Mouse (Mus musculus) forebrain, embryonic 15.5 days (tissue): ENCODE data around the gene Gcdh. TPM values are rescaled to one million over a fixed set of nuclear protein-coding genes. Genes with fewer than 3 reads are reported as not detected.
A peak's percentile ranks its signal among the peaks of the same experiment; 100 is the strongest.

ENCODE experiments used
- ATAC-seq: fragments of 200-750 bp; cut with Nextera tagmentation; replicated peaks from 2 replicates; pipeline ENCODE4 v1.8.0; 2017; ENCODE audit warnings: mild to moderate bottlenecking, moderate TSS enrichment, moderate library complexity
- H3K27ac ChIP-seq: fragments of 300-500 bp; sonication (generic); replicated peaks from 2 replicates; pipeline ENCODE4 v1.5.1; 2015; ENCODE audit warnings: mild to moderate bottlenecking, inconsistent platforms
- H3K27me3 ChIP-seq: fragments of 300-500 bp; sonication (generic); 2 replicates; pipeline ENCODE4 v1.6.1; 2015; ENCODE audit warnings: inconsistent platforms
- H3K36me3 ChIP-seq: fragments of 300-500 bp; sonication (generic); 2 replicates; pipeline ENCODE4 v1.6.1; 2015; ENCODE audit warnings: mild to moderate bottlenecking, inconsistent platforms
- H3K4me1 ChIP-seq: fragments of 300-500 bp; sonication (generic); 2 replicates; pipeline ENCODE4 v1.6.1; 2015; ENCODE audit warnings: inconsistent platforms
- H3K4me2 ChIP-seq: fragments of 300-500 bp; sonication (generic); replicated peaks from 2 replicates; pipeline ENCODE4 v1.6.1; 2015; ENCODE audit warnings: mild to moderate bottlenecking, inconsistent platforms
- H3K4me3 ChIP-seq: fragments of 300-500 bp; sonication (generic); 2 replicates; pipeline ENCODE4 v1.5.1; 2015; ENCODE audit warnings: mild to moderate bottlenecking, inconsistent platforms
- H3K9ac ChIP-seq: fragments of 300-500 bp; sonication (generic); replicated peaks from 2 replicates; pipeline ENCODE4 v1.6.1; 2015; ENCODE audit warnings: mild to moderate bottlenecking, inconsistent platforms
- H3K9me3 ChIP-seq: fragments of 300-500 bp; sonication (generic); 2 replicates; pipeline ENCODE4 v1.6.1; 2016; ENCODE audit warnings: inconsistent platforms
- WGBS: fragments of 180-500 bp; shearing (Covaris S2); methylation state at CpG from one replicate; pipeline ENCODE4 v1.1.7; 2015; ENCODE audit warnings: mixed read lengths; 5-methylcytosine and 5-hydroxymethylcytosine counted together
- polyA plus RNA-seq: library from polyadenylated mRNA; unstranded; fragments of >200 nt; fragmentation: Nextera tagmentation; extraction: Ambion mirVana; gene quantifications from 2 replicates; pipeline ENCODE4 v1.2.1, GENCODE M21; 2015

Gcdh gene
- polyA plus RNA-seq: 36.2 and 37.4 TPM in 2 replicates

DNA sequence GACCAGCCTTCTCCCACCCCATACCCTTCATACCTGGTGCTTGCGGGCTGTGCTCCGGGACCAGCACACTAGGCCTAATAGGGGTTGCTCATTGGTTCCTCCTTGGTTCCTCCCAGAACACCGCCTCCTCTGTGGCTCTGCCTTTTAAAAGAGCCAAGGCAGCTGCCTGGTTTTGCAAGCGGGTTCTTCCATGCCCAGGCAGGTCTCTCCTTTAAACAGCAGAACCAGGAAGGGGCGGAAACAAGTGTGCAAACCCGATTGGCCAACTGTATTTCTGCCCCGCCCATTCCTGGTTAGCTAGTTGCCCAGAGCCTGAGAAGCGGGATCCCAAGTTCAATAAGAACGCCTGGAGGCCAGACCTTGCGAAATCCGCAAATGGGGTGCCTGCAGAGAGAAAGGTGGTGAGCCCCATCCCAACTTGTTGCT, at the start of gene Gcdh:
Gcdh (minus strand) TSS at position 213 of the 426 bp plus-strand sequence.
- peak within 1 kb of the TSS; percentile 76 for H3K9ac ChIP-seq
- ATAC-seq: peak; percentile 99
- peak within 1 kb of the TSS; percentile 52 for H3K27ac ChIP-seq
- peak within 1 kb of the TSS; percentile 91 for H3K4me3 ChIP-seq
- no peaks in the 10 kb centered on the region for H3K9me3 ChIP-seq
- peak within 1 kb of the TSS; percentile 92 for H3K4me2 ChIP-seq
- peaks cover 7% of the 10 kb centered on the region for H3K36me3 ChIP-seq
- WGBS: under 1% methylated on average over 11 of the region's 11 CpGs
- no peaks in the 10 kb centered on the region for H3K27me3 ChIP-seq
- H3K4me1 ChIP-seq: peaks cover 19% of the 10 kb centered on the region

- 0 out of 2 replicates have a peak, but pooled peaks cover under 1% of the 10 kb centered on the region for H3K36me3 ChIP-seq
- H3K4me3 ChIP-seq: peak overlapping the region; percentile 88
- H3K9me3 ChIP-seq: no peaks in the 10 kb centered on the region
- WGBS: 66% methylated on average over 13 of the region's 13 CpGs
- peak overlapping the region; percentile 93 for H3K27ac ChIP-seq
- peak overlapping the region; percentile 63 for H3K4me2 ChIP-seq
- ATAC-seq: no peak
- H3K4me1 ChIP-seq: peaks cover 36% of the 10 kb centered on the region
- H3K27me3 ChIP-seq: no peaks in the 10 kb centered on the region
- peak overlapping the region; percentile 98; the same call in 1 of the 2 replicates for H3K9ac ChIP-seq
These were observed 44.1 kb upstream of the Gcdh start for GRCm38 (mm10) chr8:84937620-84938485.

DNA sequence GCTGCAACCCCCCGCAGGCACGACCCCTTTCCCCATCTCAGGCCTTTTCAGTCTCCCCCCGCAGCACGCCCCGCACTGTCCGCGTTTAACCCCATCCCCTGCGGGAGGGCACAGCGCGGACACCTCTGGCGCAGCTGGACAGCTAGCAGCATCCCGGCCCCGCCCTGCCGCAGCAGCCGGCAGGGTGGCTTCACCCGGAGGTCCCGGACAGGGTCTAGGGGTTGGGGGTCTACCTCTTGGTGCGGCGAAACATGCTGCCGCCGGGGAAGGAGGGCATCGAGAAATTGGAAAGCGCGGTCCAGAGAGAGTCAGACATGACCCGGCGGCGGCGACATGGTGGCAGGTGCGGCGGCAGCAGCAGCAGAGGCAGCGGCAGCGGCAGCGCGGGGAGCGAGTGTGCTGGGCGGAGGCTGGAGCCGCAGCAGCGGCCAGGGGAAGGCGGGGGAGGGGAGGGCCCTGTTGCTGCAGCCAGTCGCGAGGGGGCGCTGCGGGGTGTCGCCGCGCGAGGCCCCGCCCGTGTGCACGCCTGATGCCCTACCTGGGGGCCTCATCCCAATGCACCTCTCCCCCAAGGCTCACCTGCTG, 43.3 kb upstream of the Gcdh start, which contains the start of gene Mast1:
Mast1 (minus strand) TSS at position 398 of the 585 bp plus-strand sequence.
- Histone ChIP-seq H3K4me1 (peaks cover 36% of the 10 kb centered on the region), H3K27me3 (no peaks in the 10 kb centered on the region), H3K9me3 (no peaks in the 10 kb centered on the region), H3K4me2 (peak within 1 kb of the TSS; percentile 63), H3K4me3 (peak within 1 kb of the TSS; percentile 88), H3K27ac (peak within 1 kb of the TSS; percentile 93), H3K9ac (peak within 1 kb of the TSS; percentile 98), H3K36me3 (peaks cover 8% of the 10 kb centered on the region; the same call in 1 of the 2 replicates)
- ATAC-seq: peak; percentile 60
- under 1% methylated on average over 47 of the region's 50 CpGs for WGBS

- Histone ChIP-seq H3K36me3 (peaks cover 11% of the 10 kb centered on the region), H3K9me3 (no peaks in the 10 kb centered on the region), H3K9ac (peak overlapping the region; percentile 98), H3K27ac (peak overlapping the region; percentile 93), H3K4me2 (peak overlapping the region; percentile 63), H3K27me3 (no peaks in the 10 kb centered on the region), H3K4me3 (peak overlapping the region; percentile 88), H3K4me1 (peaks cover 36% of the 10 kb centered on the region)
- 14% methylated on average over 23 of the region's 23 CpGs for WGBS
- peak; percentile 46 for ATAC-seq
These were observed 42.6 kb upstream of the Gcdh start for GRCm38 (mm10) chr8:84936041-84936961.

- H3K27me3 ChIP-seq: peaks cover 4% of the 10 kb centered on the region; the same call in 1 of the 2 replicates
- no peaks in the 10 kb centered on the region for H3K9me3 ChIP-seq
- peak; percentile 2; the same call in 1 of the 2 replicates for ATAC-seq
- H3K9ac ChIP-seq: peak overlapping the region; percentile 98
- peak overlapping the region; percentile 93; the same call in 1 of the 2 replicates for H3K27ac ChIP-seq
- peaks cover 36% of the 10 kb centered on the region for H3K4me1 ChIP-seq
- WGBS: 11% methylated on average over 14 of the region's 14 CpGs
- H3K4me3 ChIP-seq: peak overlapping the region; percentile 88
- peak overlapping the region; percentile 63 for H3K4me2 ChIP-seq
- H3K36me3 ChIP-seq: peaks cover 15% of the 10 kb centered on the region
These were observed 41.8 kb upstream of the Gcdh start for GRCm38 (mm10) chr8:84935489-84935888.

DNA sequence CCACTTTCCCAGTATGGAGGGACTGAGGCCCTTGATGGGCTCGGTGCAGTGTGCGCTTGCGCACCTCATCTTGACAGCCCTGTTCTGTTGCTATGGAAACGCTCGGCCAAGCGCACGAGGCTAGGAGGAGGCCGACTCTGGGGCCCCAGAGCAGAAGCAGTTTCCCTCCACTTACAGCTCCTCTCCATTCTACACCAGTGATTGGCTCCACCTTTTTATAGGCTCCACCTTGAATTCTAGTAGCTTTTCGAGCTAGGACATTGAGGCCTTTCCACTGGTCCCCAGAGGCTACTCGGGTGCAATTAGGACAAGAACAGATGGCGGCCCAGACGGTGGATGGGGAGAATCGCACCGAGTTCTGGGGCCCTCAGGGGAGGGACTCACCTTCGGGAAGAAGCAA, 41.1 kb upstream of the Gcdh start:
- Histone ChIP-seq H3K9ac (peak overlapping the region; percentile 98), H3K9me3 (no peaks in the 10 kb centered on the region), H3K36me3 (peaks cover 21% of the 10 kb centered on the region), H3K4me3 (peak overlapping the region; percentile 88), H3K4me1 (peaks cover 36% of the 10 kb centered on the region), H3K4me2 (peak overlapping the region; percentile 63), H3K27ac (peak overlapping the region; percentile 93), H3K27me3 (peaks cover 7% of the 10 kb centered on the region; the same call in 1 of the 2 replicates)
- WGBS: 1% methylated on average over 15 of the region's 15 CpGs
- peak; percentile 66 for ATAC-seq

DNA sequence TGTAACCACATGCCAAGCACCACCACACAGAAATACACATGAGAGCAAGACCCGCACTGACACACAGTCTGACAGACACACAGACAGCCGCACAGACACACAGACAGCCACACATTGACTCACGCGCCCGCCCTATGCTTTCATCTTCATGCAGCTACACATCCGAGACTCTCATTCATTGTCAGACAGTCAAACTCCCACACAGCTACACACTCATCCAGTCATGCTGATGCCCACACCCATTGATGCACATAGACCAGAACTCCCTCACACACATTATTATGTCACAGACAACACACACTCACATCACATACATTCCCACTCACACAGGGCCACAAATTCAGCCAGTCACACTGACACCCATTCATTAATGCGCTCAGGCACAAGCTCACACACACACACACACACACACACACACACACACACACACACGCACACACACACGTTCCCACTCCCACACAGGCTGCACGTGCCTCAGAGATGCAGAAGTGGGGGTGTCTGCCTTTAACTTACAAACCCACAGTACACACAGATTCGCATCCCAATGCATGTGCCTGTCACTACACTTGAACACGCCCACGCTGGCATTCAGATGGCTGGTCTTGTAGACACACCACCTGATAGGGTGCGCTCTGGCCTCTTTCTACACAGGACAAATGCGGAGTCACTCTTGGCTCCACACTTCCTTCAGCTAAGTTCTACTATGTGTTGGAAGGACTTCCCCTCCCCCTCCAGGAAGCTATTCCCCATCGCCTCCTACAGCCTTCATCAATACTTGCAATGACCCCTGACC, 40.2 kb upstream of the Gcdh start:
- peak overlapping the region; percentile 63 for H3K4me2 ChIP-seq
- peaks cover 43% of the 10 kb centered on the region for H3K4me1 ChIP-seq
- 0 out of 2 replicates have a peak overlapping the region, but pooled peaks have one; percentile 98 for H3K9ac ChIP-seq
- no peak for ATAC-seq
- H3K27me3 ChIP-seq: peaks cover 7% of the 10 kb centered on the region; the same call in 1 of the 2 replicates
- H3K36me3 ChIP-seq: peaks cover 21% of the 10 kb centered on the region
- no peak overlapping the region for H3K27ac ChIP-seq
- WGBS: 84% methylated on average over 16 of the region's 16 CpGs
- H3K9me3 ChIP-seq: no peaks in the 10 kb centered on the region
- peak overlapping the region; percentile 88 for H3K4me3 ChIP-seq

GRCm38 (mm10) chr8:84930582-84930981, 36.9 kb upstream of the Gcdh start:
- Histone ChIP-seq H3K36me3 (peaks cover 38% of the 10 kb centered on the region), H3K9me3 (no peaks in the 10 kb centered on the region), H3K27ac (no peak overlapping the region), H3K4me1 (peaks cover 30% of the 10 kb centered on the region), H3K4me3 (no peak overlapping the region), H3K27me3 (peaks cover 7% of the 10 kb centered on the region; the same call in 1 of the 2 replicates), H3K4me2 (no peak overlapping the region), H3K9ac (no peak overlapping the region)
- no peak for ATAC-seq
- WGBS: 92% methylated on average over 13 of the region's 13 CpGs

- no peak overlapping the region for H3K27ac ChIP-seq
- 2% methylated on average over 52 of the region's 52 CpGs for WGBS
- peak overlapping the region; percentile 51 for H3K4me2 ChIP-seq
- ATAC-seq: peak; percentile 64; the same call in 1 of the 2 replicates
- H3K4me1 ChIP-seq: peaks cover 11% of the 10 kb centered on the region
- H3K9ac ChIP-seq: peak overlapping the region; percentile 26; the same call in 1 of the 2 replicates
- H3K9me3 ChIP-seq: no peaks in the 10 kb centered on the region
- peaks cover 51% of the 10 kb centered on the region for H3K36me3 ChIP-seq
- peak overlapping the region; percentile 33 for H3K4me3 ChIP-seq
- H3K27me3 ChIP-seq: peaks cover 7% of the 10 kb centered on the region; the same call in 1 of the 2 replicates
These were observed 35.0 kb upstream of the Gcdh start for GRCm38 (mm10) chr8:84928456-84929306.

DNA sequence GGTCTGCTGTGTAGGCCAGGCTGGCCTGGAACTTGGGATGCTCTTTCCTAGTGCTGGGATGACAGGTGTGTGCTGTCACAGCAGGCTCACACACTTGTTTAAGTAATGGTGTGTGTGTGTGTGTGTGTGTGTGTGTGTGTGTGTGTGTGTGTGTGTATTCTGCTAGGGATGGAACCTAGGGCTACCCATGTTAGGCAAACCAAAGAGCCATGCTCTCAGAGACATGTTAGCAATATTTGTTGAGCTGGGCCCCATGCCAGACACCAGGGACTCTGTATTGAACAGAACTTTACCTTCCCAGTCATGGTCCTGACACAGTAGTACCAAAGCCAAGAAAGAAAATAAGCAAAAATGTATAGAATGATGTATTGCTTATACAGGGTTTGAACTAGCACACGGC, 33.8 kb upstream of the Gcdh start:
- Histone ChIP-seq H3K4me2 (no peak overlapping the region), H3K4me3 (no peak overlapping the region), H3K9me3 (no peaks in the 10 kb centered on the region), H3K9ac (no peak overlapping the region), H3K27me3 (peaks cover 7% of the 10 kb centered on the region; the same call in 1 of the 2 replicates), H3K27ac (no peak overlapping the region), H3K4me1 (peaks cover 9% of the 10 kb centered on the region), H3K36me3 (peaks cover 54% of the 10 kb centered on the region)
- WGBS: 90% methylated on average over 1 of the region's 1 CpGs
- no peak for ATAC-seq
